Mouse (Mus musculus) CD4-positive, CD25-positive, alpha-beta regulatory T cell (primary cell): ENCODE results near the gene Sgpl1. TPM values are rescaled to one million over a fixed set of nuclear protein-coding genes. Genes with fewer than 3 reads are reported as not detected.

Source experiments
- polyA plus RNA-seq: library from polyadenylated mRNA; unstranded; fragments of 100-300 nt; shearing (Covaris generic); gene quantifications from one replicate; pipeline ENCODE4 v1.2.1, GENCODE M21; 2017

Sgpl1 gene
- polyA plus RNA-seq, result 73.1 TPM

DNA sequence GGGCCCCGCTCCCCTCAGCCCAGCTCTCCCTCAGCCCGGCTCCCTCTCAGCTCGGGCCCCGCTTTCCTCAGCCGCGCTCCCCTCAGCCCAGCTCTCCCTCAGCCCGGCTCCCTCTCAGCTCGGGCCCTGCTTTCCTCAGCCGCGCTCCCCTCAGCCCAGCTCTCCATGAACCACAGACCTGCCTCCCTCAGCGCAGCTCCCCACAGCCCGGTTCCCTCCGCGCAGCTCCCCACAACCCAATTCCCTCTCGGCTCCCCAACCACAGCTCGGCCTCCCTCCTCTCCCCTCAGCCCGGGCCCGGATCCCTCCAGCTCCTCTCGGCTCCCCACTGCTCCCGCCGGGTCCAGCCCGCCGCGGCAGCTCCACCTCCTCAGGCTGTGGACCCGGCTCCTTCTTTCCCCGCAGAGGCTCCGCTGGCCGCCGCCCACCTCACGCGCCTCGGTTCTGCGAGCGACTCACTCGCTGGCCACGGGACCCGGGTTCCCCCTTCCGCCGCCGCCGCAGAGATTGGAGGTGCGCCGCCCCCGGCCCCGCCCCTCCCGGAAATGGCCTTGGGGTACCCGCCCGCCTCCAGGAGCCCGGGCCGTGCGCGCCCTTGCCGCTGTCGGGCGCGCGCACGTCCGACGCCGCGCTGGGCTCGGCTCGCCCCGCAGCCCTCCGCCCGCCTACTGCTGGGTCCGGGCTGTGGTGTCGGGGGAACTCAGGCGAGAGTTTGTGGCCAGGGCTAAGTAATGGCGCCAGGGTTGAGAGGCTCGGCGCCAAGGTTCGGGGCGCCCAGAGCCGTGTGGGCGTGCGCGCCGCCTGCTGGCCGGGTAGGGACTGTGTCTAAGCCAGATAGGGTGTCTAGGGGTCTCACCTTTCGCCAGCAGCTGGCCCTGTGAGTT is at the start of gene Sgpl1:
Gene Sgpl1 (minus strand): TSS at position 547 of the 884 bp plus-strand sequence.

DNA sequence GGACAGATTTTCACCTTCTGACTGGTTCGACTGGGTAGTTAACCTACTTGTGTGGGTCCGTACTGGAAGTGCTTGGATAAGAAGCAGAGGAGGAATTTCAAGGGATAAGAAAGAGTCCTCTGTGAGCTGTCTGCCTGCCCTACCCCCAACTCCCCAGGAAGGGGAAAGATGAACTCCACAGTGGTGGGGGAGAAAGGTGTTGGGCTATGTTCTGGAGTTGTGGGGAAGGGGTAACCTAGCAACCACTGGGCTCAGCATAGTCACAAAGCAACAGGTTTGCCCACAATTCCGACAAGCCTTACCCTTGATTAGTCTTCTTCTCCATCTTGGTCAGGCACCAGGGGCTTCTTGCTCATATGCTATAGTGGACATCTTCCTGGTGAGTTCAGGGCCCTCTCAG is 24.2 kb upstream of the Sgpl1 start, which contains the start of gene Tbata:
Gene Tbata (plus strand): TSS at position 301 of the 400 bp plus-strand sequence.

GRCm38 (mm10) chr10:61089170-61090142 is 58.0 kb downstream of the Sgpl1 start, which contains the start of gene Pcbd1:
TSS of gene Pcbd1 (plus strand) at chr10:61089331.

Other genes starting within 250 kb of the Sgpl1 start
- 0.53 TPM for gene Pcbd1, start 58.4 kb downstream of the Sgpl1 start, polyA plus RNA-seq
- not detected for gene Tbata, start 24.3 kb upstream of the Sgpl1 start, polyA plus RNA-seq
- 0.06 TPM for gene Adamts14, start 125.7 kb upstream of the Sgpl1 start, polyA plus RNA-seq
- 9.2 TPM for gene Prf1, start 150.1 kb upstream of the Sgpl1 start, polyA plus RNA-seq
- 0.26 TPM for gene Pald1, start 235.8 kb upstream of the Sgpl1 start, polyA plus RNA-seq